Comparison of ENCODE assay signal across 18 mouse cellular contexts in genomic region chr6:82736626-82737600, GRCm38 (mm10). TPM values are rescaled to one million over a fixed set of nuclear protein-coding genes. Genes with fewer than 3 reads are reported as not detected.
DNase-seq lines count a peak whose midpoint lies in the region; ATAC-seq and TF ChIP-seq lines count a peak whose summit lies in the region.
"Had no signal": no experiment of that assay in that cellular context is flagged by ENCODE, and none has a peak within 500 bp of the region (broad histone marks: within the 10 kb centered on the region; RNA-seq: fewer than 3 reads in every experiment).

No protein-coding gene starts in this region.

- WGBS in kidney, embryonic 15.5 days, result 84% methylated on average over 25 of the region's 25 CpGs

- no peak for TF ChIP-seq CTCF in E14TG2a.4 (conservative IDR thresholded peaks at IDR 0.05; ENCODE audit: low read length)

- H3K4me2 ChIP-seq in kidney, embryonic 15.5 days, result no peak overlapping the region
- H3K4me2 ChIP-seq: forebrain, embryonic 13.5 days; heart, embryonic 12.5 days; liver, embryonic 12.5 days; lung, embryonic 14.5 days had no signal

- no peaks in the 10 kb centered on the region for H3K9me3 ChIP-seq in kidney, embryonic 15.5 days (replicated peaks)
- H3K9me3 ChIP-seq in E14TG2a.4 (ENCODE audit: low read length), result no peaks in the 10 kb centered on the region
- H3K9me3 ChIP-seq: forebrain, embryonic 13.5 days; heart, embryonic 12.5 days; liver, embryonic 12.5 days; midbrain, embryonic 10.5 days had no signal

- peak overlapping the region; percentile 30; the same call in 1 of the 2 replicates for H3K27ac ChIP-seq in kidney, embryonic 15.5 days
- H3K27ac ChIP-seq: forebrain, embryonic 13.5 days; liver, embryonic 12.5 days; midbrain, embryonic 10.5 days had no signal

- H3K9ac ChIP-seq in kidney, embryonic 15.5 days, result no peak overlapping the region
- H3K9ac ChIP-seq: forebrain, embryonic 13.5 days; heart, embryonic 12.5 days; liver, embryonic 12.5 days; lung, embryonic 14.5 days had no signal

- no peak overlapping the region for H3K4me3 ChIP-seq in kidney, embryonic 15.5 days (replicated peaks)
- peak overlapping the region; percentile 32 for H3K4me3 ChIP-seq in E14TG2a.4 (replicated peaks; ENCODE audit: low read length)
- H3K4me3 ChIP-seq: forebrain, embryonic 13.5 days; heart, embryonic 12.5 days; liver, embryonic 12.5 days; midbrain, embryonic 10.5 days had no signal

- peak; percentile 68 for ATAC-seq in kidney, embryonic 15.5 days (replicated peaks; ENCODE audit: low FRiP score)
- ATAC-seq: CD4-positive, CD25-positive, alpha-beta regulatory T cell, adult 4 months; forebrain, embryonic 13.5 days; liver, embryonic 12.5 days had no signal

- no peaks in the 10 kb centered on the region for H3K27me3 ChIP-seq in kidney, embryonic 15.5 days
- H3K27me3 ChIP-seq in E14TG2a.4 (ENCODE audit: insufficient read depth, low read length), result no peaks in the 10 kb centered on the region
- H3K27me3 ChIP-seq: forebrain, embryonic 13.5 days; heart, embryonic 12.5 days; liver, embryonic 12.5 days had no signal

- H3K4me1 ChIP-seq in kidney, embryonic 15.5 days, result no peaks in the 10 kb centered on the region
- peaks cover 79% of the 10 kb centered on the region for H3K4me1 ChIP-seq in E14TG2a.4 (replicated peaks; ENCODE audit: low read depth, low read length)
- H3K4me1 ChIP-seq: forebrain, embryonic 13.5 days; liver, embryonic 12.5 days; midbrain, embryonic 10.5 days had no signal

- H3K36me3 ChIP-seq in kidney, embryonic 15.5 days, result peaks cover 68% of the 10 kb centered on the region
- H3K36me3 ChIP-seq in E14TG2a.4 (ENCODE audit: insufficient read depth, low read length), result peaks cover 93% of the 10 kb centered on the region

- DNase-seq in cerebellum, postnatal 10 days, result peak; percentile 67 to 74
- no peak for DNase-seq in cerebellum, adult 11 months
- no peak for DNase-seq in kidney, postnatal 14 days
- DNase-seq in left cerebral cortex, adult 18-20 months (ENCODE audit: low spot score in 2 of 2), result peak; percentile 6 to 36
- DNase-seq in left cerebral cortex, adult 9 months (ENCODE audit: low spot score in 2 of 2), result no peak
- no peak for DNase-seq in gastrocnemius, postnatal 10 days
- DNase-seq: adrenal gland, adult 2 months; cerebellum, postnatal 36 days; heart, postnatal 36 days; lung, embryonic 14.5 days; lung, postnatal 4 days had no signal

RNA-seq across cellular contexts. Expression of gene Pole4, which starts 31.7 kb away (rescaled TPM):
- 106 and 113 TPM in 2 replicates for polyA plus RNA-seq in kidney, embryonic 15.5 days (2015; fragmentation: Nextera tagmentation; extraction: Ambion mirVana)
- 10 to 100 TPM; 34.5 to 36.1 TPM for total RNA-seq in left cerebral cortex, adult 18-20 months (2021)
- total RNA-seq in gastrocnemius, postnatal 10 days (2021), result 10 to 100 TPM; 26.1 to 28.9 TPM

RNA-seq across cellular contexts. Expression of gene Hk2, which starts 37.3 kb away (rescaled TPM):
- 19.0 and 19.7 TPM in 2 replicates for polyA plus RNA-seq in kidney, embryonic 15.5 days (2015; fragmentation: Nextera tagmentation; extraction: Ambion mirVana)
- total RNA-seq in left cerebral cortex, adult 18-20 months (2021), result 1 to 10 TPM; 2.5 to 4.4 TPM
- total RNA-seq in gastrocnemius, postnatal 10 days (2021), result 10 to 100 TPM; 50.0 to 61.7 TPM

Comparison
In these comparisons a context has a peak if more than half of its experiments do, and no peak if none do; other contexts are left out.
1. DNase-seq: peak in cerebellum, postnatal 10 days (2 of 2) and left cerebral cortex, adult 18-20 months (2 of 2); none in cerebellum, adult 11 months (single experiment), kidney, postnatal 14 days (single experiment), left cerebral cortex, adult 9 months (0 of 2) and gastrocnemius, postnatal 10 days (single experiment).
2. RNA of gene Hk2, which starts 37.3 kb away (total RNA-seq): 50.0 to 61.7 TPM in gastrocnemius, postnatal 10 days; 2.5 to 4.4 TPM in left cerebral cortex, adult 18-20 months; every median in the first group is over 4 times any median in the second.